Mouse (Mus musculus): ENCODE data around the gene Ctsw. TPM values are rescaled to one million over a fixed set of nuclear protein-coding genes. Genes with fewer than 3 reads are reported as not detected.
A peak's percentile ranks its signal among the peaks of the same experiment; 100 is the strongest.

The Ctsw gene
- polyA plus RNA-seq, 1 experiment from 2014 or later, result 1.5 TPM

GRCm38 (mm10) chr19:5425906-5426565 lies 42.3 kb downstream of the Ctsw start:
- Histone ChIP-seq H3K27me3 (ENCODE audit: control insufficient read depth, insufficient read depth, low read length) (no peaks in the 10 kb centered on the region), H3K27ac (ENCODE audit: low read length) (peak overlapping the region; percentile 78; the same call in 1 of the 2 replicates), H3K9me3 (ENCODE audit: control insufficient read depth, low read depth, low read length) (no peaks in the 10 kb centered on the region), H3K4me3 (ENCODE audit: low read depth, low read length) (peak overlapping the region; percentile 69), H3K36me3 (ENCODE audit: control insufficient read depth, insufficient read depth, low read length) (peaks cover 20% of the 10 kb centered on the region), H3K4me1 (ENCODE audit: control insufficient read depth, insufficient read depth, low read length) (peaks cover 21% of the 10 kb centered on the region), H3K9ac (replicated peaks; ENCODE audit: low read depth, low read length) (peak overlapping the region; percentile 92), H3K4me2 (replicated peaks; ENCODE audit: low read depth, low read length) (peak overlapping the region; percentile 91)
- ATAC-seq (ENCODE audit: insufficient number of reproducible peaks, insufficient read depth, low FRiP score, low read depth), result no peak
- WGBS, result 87% methylated on average over 18 of the region's 18 CpGs

- peaks cover 20% of the 10 kb centered on the region for H3K36me3 ChIP-seq (ENCODE audit: control insufficient read depth, insufficient read depth, low read length)
- H3K4me2 ChIP-seq (replicated peaks; ENCODE audit: low read depth, low read length), result peak within 1 kb of the TSS; percentile 91
- peak within 1 kb of the TSS; percentile 90 for H3K27ac ChIP-seq (ENCODE audit: low read length)
- no peaks in the 10 kb centered on the region for H3K27me3 ChIP-seq (ENCODE audit: control insufficient read depth, insufficient read depth, low read length)
- ATAC-seq (ENCODE audit: insufficient number of reproducible peaks, insufficient read depth, low FRiP score, low read depth), result peak; percentile 92
- H3K9ac ChIP-seq (replicated peaks; ENCODE audit: low read depth, low read length), result peak within 1 kb of the TSS; percentile 92
- H3K4me1 ChIP-seq (ENCODE audit: control insufficient read depth, insufficient read depth, low read length), result peaks cover 21% of the 10 kb centered on the region
- WGBS, result under 1% methylated on average over 86 of the region's 87 CpGs
- peak within 1 kb of the TSS; percentile 69 for H3K4me3 ChIP-seq (ENCODE audit: low read depth, low read length)
- no peaks in the 10 kb centered on the region for H3K9me3 ChIP-seq (ENCODE audit: control insufficient read depth, low read depth, low read length)
Observed at GRCm38 (mm10) chr19:5424782-5425741, 43.2 kb downstream of the Ctsw start, which contains the start of the genes Drap1 and AI837181. Drap1 (minus strand) TSS chr19:5424979. AI837181 (plus strand) TSS chr19:5425144.

- no peaks in the 10 kb centered on the region for H3K27me3 ChIP-seq (ENCODE audit: control insufficient read depth, insufficient read depth, low read length)
- H3K9ac ChIP-seq (replicated peaks; ENCODE audit: low read depth, low read length), result peak overlapping the region; percentile 80
- peak; percentile 74 for ATAC-seq (ENCODE audit: insufficient number of reproducible peaks, insufficient read depth, low FRiP score, low read depth)
- peak overlapping the region; percentile 65 for H3K4me2 ChIP-seq (replicated peaks; ENCODE audit: low read depth, low read length)
- H3K9me3 ChIP-seq (ENCODE audit: control insufficient read depth, low read depth, low read length), result no peaks in the 10 kb centered on the region
- peaks cover 21% of the 10 kb centered on the region for H3K4me1 ChIP-seq (ENCODE audit: control insufficient read depth, insufficient read depth, low read length)
- peaks cover 20% of the 10 kb centered on the region for H3K36me3 ChIP-seq (ENCODE audit: control insufficient read depth, insufficient read depth, low read length)
- WGBS, result under 1% methylated on average over 29 of the region's 48 CpGs
- peak overlapping the region; percentile 90 for H3K27ac ChIP-seq (ENCODE audit: low read length)
- H3K4me3 ChIP-seq (ENCODE audit: low read depth, low read length), result peak overlapping the region; percentile 69
Observed at GRCm38 (mm10) chr19:5424092-5424781, 44.1 kb downstream of the Ctsw start.

DNA sequence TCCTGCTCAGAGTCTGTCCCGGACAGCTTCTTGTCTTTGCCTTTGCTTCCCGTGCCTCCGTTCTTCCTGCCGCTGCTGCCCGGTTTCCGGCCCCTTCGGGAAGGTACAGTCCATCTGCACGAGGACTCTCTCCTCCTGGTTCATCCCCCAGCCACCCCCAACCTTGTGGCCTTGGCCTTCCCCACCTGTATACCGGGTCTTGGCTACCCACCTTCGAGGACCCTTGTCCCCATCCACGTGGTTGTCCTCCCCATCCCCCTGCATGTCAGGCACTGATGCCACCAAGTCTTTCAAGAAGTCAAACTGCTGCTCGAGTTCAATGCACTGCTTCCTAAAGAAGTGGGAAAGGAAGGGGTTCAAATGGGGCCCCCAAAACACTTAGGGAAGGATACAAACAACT lies 44.7 kb downstream of the Ctsw start:
- peaks cover 21% of the 10 kb centered on the region for H3K4me1 ChIP-seq (ENCODE audit: control insufficient read depth, insufficient read depth, low read length)
- ATAC-seq (ENCODE audit: insufficient number of reproducible peaks, insufficient read depth, low FRiP score, low read depth), result no peak
- WGBS, result 58% methylated on average over 12 of the region's 12 CpGs
- H3K4me3 ChIP-seq (ENCODE audit: low read depth, low read length), result peak overlapping the region; percentile 69
- H3K9ac ChIP-seq (replicated peaks; ENCODE audit: low read depth, low read length), result peak overlapping the region; percentile 80
- H3K27ac ChIP-seq (ENCODE audit: low read length), result peak overlapping the region; percentile 90; the same call in 1 of the 2 replicates
- no peaks in the 10 kb centered on the region for H3K27me3 ChIP-seq (ENCODE audit: control insufficient read depth, insufficient read depth, low read length)
- no peaks in the 10 kb centered on the region for H3K9me3 ChIP-seq (ENCODE audit: control insufficient read depth, low read depth, low read length)
- peaks cover 20% of the 10 kb centered on the region for H3K36me3 ChIP-seq (ENCODE audit: control insufficient read depth, insufficient read depth, low read length)
- peak overlapping the region; percentile 65 for H3K4me2 ChIP-seq (replicated peaks; ENCODE audit: low read depth, low read length)

- peaks cover 20% of the 10 kb centered on the region for H3K36me3 ChIP-seq (ENCODE audit: control insufficient read depth, insufficient read depth, low read length)
- ATAC-seq (ENCODE audit: insufficient number of reproducible peaks, insufficient read depth, low FRiP score, low read depth), result no peak
- H3K4me2 ChIP-seq (replicated peaks; ENCODE audit: low read depth, low read length), result peak overlapping the region; percentile 65; the same call in 1 of the 2 replicates
- peaks cover 21% of the 10 kb centered on the region for H3K4me1 ChIP-seq (ENCODE audit: control insufficient read depth, insufficient read depth, low read length)
- H3K4me3 ChIP-seq (ENCODE audit: low read depth, low read length), result no peak overlapping the region
- H3K9me3 ChIP-seq (ENCODE audit: control insufficient read depth, low read depth, low read length), result no peaks in the 10 kb centered on the region
- H3K9ac ChIP-seq (replicated peaks; ENCODE audit: low read depth, low read length), result peak overlapping the region; percentile 80; the same call in 1 of the 2 replicates
- no peak overlapping the region for H3K27ac ChIP-seq (ENCODE audit: low read length)
- 85% methylated on average over 9 of the region's 9 CpGs for WGBS
- no peaks in the 10 kb centered on the region for H3K27me3 ChIP-seq (ENCODE audit: control insufficient read depth, insufficient read depth, low read length)
Observed at GRCm38 (mm10) chr19:5422895-5423443, 45.3 kb downstream of the Ctsw start.

- 82% methylated on average over 10 of the region's 10 CpGs for WGBS
- no peak for ATAC-seq (ENCODE audit: insufficient number of reproducible peaks, insufficient read depth, low FRiP score, low read depth)
- no peak overlapping the region for H3K4me2 ChIP-seq (replicated peaks; ENCODE audit: low read depth, low read length)
- H3K9ac ChIP-seq (replicated peaks; ENCODE audit: low read depth, low read length), result no peak overlapping the region
- peaks cover 21% of the 10 kb centered on the region for H3K4me1 ChIP-seq (ENCODE audit: control insufficient read depth, insufficient read depth, low read length)
- H3K27me3 ChIP-seq (ENCODE audit: control insufficient read depth, insufficient read depth, low read length), result no peaks in the 10 kb centered on the region
- H3K4me3 ChIP-seq (ENCODE audit: low read depth, low read length), result no peak overlapping the region
- H3K27ac ChIP-seq (ENCODE audit: low read length), result no peak overlapping the region
- no peaks in the 10 kb centered on the region for H3K9me3 ChIP-seq (ENCODE audit: control insufficient read depth, low read depth, low read length)
- peaks cover 20% of the 10 kb centered on the region for H3K36me3 ChIP-seq (ENCODE audit: control insufficient read depth, insufficient read depth, low read length)
Observed at GRCm38 (mm10) chr19:5422267-5422666, 46.0 kb downstream of the Ctsw start.

- Histone ChIP-seq H3K9me3 (ENCODE audit: control insufficient read depth, low read depth, low read length) (no peaks in the 10 kb centered on the region), H3K4me2 (replicated peaks; ENCODE audit: low read depth, low read length) (no peak overlapping the region), H3K4me3 (ENCODE audit: low read depth, low read length) (no peak overlapping the region), H3K27ac (ENCODE audit: low read length) (no peak overlapping the region), H3K9ac (replicated peaks; ENCODE audit: low read depth, low read length) (no peak overlapping the region), H3K36me3 (ENCODE audit: control insufficient read depth, insufficient read depth, low read length) (peaks cover 15% of the 10 kb centered on the region), H3K4me1 (ENCODE audit: control insufficient read depth, insufficient read depth, low read length) (peaks cover 21% of the 10 kb centered on the region), H3K27me3 (ENCODE audit: control insufficient read depth, insufficient read depth, low read length) (no peaks in the 10 kb centered on the region)
- WGBS, result 87% methylated on average over 5 of the region's 5 CpGs
- no peak for ATAC-seq (ENCODE audit: insufficient number of reproducible peaks, insufficient read depth, low FRiP score, low read depth)
Observed at GRCm38 (mm10) chr19:5421784-5422183, 46.5 kb downstream of the Ctsw start.
